Mouse (Mus musculus): ENCODE results near the gene Fam19a1.
A peak's percentile ranks its signal among the peaks of the same experiment; 100 is the strongest.

Fam19a1 gene

GRCm38 (mm10) chr6:96437814-96438213 lies 324.9 kb downstream of the Fam19a1 start:
- peak; percentile 34 for DNase-seq (ENCODE audit: low read depth, low spot score)

DNA sequence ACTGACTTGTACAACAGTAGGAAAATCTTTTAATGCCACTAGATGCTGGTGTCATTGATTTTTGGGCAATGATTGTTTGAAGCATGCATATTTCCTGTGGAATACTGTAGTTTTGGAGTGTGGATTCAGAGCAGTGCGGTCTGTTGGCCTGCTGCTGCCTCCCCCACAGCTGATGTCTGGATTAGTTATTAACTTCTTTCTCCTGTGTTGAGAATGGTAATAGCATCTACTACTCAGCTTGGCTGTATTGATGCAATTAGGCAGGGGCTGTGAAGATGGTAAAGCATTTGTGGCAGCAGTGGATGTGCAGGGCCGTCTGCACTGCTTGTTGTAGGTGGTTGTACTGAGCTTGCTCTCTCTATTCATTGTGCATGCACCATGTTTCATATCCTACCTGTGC lies 326.5 kb downstream of the Fam19a1 start:
- no peak for DNase-seq (ENCODE audit: low read depth, low spot score)

DNA sequence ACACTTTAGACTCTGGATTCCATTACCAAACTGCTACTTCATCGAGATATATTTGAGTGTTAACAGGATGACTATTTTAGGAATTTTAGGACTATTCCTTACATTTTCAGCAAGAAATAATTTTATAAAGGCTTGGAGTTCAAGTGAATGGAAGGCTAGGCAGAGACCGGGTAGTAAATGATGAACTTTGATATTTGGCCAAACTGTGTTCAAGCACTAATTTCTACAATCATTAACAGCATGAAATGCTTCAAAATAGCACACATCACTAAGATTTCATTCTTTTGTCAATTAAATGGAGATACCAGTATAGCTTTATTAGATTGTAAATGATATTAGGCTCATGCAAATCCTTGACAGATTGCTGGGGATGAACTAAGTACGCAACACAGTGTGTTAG lies 329.0 kb downstream of the Fam19a1 start:
- no peak for DNase-seq (ENCODE audit: low read depth, low spot score)

GRCm38 (mm10) chr6:96447466-96447865 lies 334.5 kb downstream of the Fam19a1 start:
- no peak for DNase-seq (ENCODE audit: low read depth, low spot score)

- DNase-seq (ENCODE audit: low read depth, low spot score): no peak
Measured at GRCm38 (mm10) chr6:96456266-96456665, 343.3 kb downstream of the Fam19a1 start.

DNA sequence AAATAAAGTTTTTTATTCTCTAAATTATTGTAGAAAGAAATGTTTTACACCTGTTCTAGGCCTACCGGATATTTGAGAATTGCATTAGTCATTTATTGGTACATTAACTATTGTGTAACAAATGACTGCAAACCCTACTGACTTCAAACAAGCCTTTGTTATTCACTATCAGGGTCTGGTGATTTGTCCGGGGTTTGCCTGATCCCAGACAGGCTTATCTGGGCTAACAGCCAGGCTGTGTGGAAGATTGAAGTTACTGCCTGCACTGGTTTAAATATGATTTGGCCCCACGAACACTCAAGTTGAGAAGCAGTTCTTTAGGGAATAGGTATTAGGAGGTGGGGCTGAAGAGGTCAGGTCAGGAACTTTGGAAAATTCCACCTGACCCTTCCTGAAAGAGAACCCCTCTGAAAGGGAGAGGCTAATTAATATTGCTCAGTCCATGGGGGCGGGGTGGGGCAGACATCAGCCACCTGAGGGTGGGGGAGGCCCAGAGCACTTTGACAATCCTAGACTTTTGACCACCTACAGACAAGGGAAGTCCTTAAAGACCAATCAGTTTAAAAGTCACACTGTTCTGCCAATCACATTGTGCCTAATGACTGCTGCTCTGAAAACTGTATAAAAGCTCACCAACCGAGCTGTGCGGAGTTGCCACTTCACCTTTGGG lies 344.8 kb downstream of the Fam19a1 start:
- no peak for DNase-seq (ENCODE audit: low read depth, low spot score)

- DNase-seq (ENCODE audit: low read depth, low spot score): no peak
Measured at GRCm38 (mm10) chr6:96459041-96459440, 346.1 kb downstream of the Fam19a1 start.

DNA sequence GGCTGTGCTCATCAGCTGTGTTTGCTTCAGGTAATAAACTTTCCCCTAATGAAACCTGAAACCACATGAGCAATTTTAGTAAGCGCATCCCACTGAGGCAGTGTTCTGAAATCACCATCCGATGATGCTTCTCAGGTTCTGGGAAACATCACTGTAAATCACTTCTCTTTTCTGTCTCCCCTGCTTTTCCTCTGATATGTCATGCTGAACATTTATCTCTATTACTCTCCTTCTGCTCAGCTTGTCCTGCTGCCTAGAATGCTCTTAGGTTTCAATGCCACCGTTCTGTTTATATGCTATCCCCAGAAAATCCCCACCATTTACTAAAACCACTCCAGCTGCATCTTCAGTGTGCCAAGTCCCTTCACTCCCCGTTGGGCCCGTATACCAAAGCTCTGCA lies 386.5 kb downstream of the Fam19a1 start:
- DNase-seq (ENCODE audit: low read depth, low spot score): peak; percentile 11

DNA sequence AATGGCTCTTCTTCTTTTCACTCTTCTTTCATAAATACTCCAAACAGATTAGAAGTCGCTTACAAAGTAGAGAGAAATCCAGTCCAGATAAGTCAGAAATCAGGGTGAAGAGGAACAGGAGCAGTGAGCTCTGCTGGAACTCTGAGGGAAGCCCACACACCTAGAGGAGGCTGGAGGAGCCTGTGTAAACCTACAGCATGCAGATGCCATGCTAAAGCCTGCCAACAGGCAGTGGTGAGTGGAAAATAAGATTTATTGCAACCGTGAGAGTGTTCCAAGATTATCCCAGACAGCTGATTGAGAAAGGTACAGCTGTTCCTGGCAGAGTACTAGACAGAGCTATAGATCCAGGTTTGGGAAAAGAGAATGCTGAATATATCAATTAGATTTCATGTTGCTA lies 428.6 kb downstream of the Fam19a1 start:
- no peak for DNase-seq (ENCODE audit: low read depth, low spot score)

GRCm38 (mm10) chr6:96544832-96545231 lies 431.9 kb downstream of the Fam19a1 start:
- peak; percentile 17 for DNase-seq (ENCODE audit: low read depth, low spot score)

DNA sequence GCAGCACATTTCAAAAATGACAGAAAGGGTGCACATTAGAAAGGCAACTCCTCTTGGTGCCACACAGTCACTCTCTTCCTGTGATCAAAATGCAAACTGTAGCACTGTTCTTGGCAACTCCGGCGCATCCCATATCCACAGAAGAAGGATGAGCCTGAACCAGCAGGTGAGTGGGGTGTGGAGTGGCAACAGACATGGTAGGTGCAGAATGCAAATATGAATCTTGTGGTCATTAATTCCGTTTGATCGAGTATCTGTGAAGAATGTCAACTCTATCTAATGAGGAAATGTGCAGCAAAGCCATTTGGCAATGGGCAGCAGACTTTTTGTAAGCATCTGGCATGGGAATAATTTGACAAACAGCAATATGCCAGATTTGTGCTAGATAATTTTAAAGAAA lies 437.5 kb downstream of the Fam19a1 start:
- DNase-seq (ENCODE audit: low read depth, low spot score): no peak

- no peak for DNase-seq (ENCODE audit: low read depth, low spot score)
Measured at GRCm38 (mm10) chr6:96578649-96579048, 465.7 kb downstream of the Fam19a1 start.

DNA sequence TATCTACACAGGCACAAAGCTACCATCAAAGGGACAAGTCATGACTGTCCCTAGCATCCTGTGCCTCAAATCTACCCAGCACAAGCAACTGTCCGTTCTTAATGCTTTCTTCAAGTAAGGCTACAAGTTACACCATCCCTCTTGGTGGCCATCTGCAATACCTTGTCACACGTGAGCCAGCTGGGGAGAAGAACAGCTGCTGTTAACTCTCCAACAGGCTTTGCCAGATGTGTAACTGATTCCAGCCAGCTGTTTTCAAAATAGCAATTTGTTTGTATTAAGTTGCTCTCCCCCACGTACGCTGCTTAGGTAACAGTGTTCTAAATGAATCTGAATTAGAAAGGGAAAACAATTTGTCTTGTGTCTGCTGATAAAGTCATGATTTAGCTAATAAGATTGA lies 467.8 kb downstream of the Fam19a1 start:
- peak; percentile 19 for DNase-seq (ENCODE audit: low read depth, low spot score)

GRCm38 (mm10) chr6:96581187-96581586 lies 468.2 kb downstream of the Fam19a1 start:
- DNase-seq (ENCODE audit: low read depth, low spot score): no peak

DNA sequence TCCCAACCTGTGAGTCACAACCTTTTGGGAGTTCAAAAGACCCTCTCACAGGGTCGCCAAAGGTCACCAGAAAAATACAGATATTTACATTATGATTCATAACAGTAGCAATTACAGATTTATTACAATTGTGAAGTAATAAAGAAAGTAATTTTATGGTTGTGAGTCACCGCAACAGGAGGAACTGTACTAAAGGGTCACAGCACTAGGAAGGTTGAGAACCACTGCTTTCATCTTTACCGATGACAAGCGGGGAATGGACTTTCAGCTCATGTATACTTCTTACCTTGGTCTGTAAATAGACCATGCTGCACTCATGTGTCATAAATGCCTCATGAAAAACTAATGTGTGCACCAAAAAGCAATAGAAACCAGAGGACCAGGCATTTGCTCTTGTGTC lies 474.5 kb downstream of the Fam19a1 start:
- DNase-seq (ENCODE audit: low read depth, low spot score): no peak

DNA sequence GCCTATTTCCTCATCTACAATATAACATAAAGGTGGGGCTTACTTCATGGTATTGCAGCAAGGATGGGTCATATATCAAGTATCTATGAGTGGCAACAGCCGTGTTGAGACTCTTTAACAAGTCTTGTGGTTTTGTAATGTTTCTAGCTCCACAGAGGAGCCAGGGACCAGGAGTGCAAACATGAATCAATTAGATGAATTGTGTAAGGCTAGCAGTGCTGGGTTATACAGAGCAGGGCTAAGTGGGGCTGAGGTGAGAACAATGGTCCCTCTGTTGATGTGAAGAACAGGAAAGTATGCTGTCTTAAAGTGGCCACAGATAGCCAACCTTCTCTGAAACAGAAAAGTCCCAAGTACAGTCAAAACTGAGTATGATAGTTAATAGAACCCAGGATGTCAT lies 480.1 kb downstream of the Fam19a1 start:
- DNase-seq (ENCODE audit: low read depth, low spot score): peak; percentile 10

DNA sequence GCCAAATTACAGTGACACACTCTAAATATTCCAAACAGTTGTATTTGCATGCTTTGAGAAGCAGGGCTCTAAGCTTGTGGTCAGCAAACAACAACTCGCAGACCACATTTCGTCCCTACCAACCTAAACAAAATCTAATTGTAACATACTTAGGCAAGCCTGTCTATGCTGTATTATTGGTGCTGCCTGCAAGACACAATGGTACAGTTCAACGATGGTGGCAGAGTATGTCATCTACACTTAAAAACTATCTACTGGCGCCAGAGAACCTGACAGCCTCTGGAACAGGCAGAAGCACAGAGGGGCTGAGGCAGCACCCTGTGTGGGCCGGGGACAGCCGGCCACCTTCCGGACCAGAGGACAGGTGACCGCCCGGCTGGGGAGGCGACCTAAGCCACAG lies 482.2 kb downstream of the Fam19a1 start:
- no peak for DNase-seq (ENCODE audit: low read depth, low spot score)

GRCm38 (mm10) chr6:96624196-96624595 lies 511.2 kb downstream of the Fam19a1 start:
- no peak for DNase-seq (ENCODE audit: low read depth, low spot score)

GRCm38 (mm10) chr6:96631518-96631917 lies 518.6 kb downstream of the Fam19a1 start:
- DNase-seq (ENCODE audit: low read depth, low spot score): no peak

GRCm38 (mm10) chr6:96632243-96632642 lies 519.3 kb downstream of the Fam19a1 start:
- no peak for DNase-seq (ENCODE audit: low read depth, low spot score)

- no peak for DNase-seq (ENCODE audit: low read depth, low spot score)
Measured at GRCm38 (mm10) chr6:96635663-96636062, 522.7 kb downstream of the Fam19a1 start.

DNA sequence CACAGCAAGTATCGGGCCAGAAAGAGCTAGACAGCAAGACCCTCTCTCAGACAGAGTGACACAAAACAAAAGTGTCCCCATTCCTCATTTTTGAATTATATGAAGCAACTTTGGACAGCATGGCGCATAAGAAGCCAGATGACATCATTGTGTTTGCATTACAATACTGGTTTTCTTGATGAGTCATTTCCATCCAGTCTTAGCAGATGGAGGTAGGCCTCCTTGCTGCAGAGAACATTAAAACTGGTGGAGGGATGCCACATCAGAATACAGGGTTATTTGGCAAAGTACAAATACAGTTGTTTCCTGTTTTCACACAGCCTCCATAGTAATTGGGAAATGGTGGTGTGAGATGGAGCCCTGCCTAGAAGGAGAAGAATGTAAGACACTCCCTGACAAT lies 535.8 kb downstream of the Fam19a1 start:
- no peak for DNase-seq (ENCODE audit: low read depth, low spot score)

DNA sequence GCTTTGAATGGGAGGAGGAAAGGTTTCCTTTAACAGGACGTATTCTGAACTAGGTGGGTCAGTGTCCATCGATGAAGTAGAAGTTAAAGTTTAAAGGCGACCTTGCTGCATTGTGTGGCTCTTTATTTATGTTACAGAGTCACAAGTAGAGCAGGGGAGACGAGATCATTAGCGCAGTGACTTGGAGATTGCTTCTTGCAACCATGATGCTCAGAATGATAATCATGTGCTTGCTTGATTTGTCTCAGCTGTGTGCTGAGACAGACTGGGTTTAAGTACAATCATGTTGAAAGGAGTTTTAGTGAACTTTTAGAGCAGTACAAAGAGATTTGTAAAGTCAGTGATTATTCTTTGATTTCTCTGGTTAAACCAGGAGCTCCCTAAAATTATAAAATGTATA lies 536.3 kb downstream of the Fam19a1 start:
- DNase-seq (ENCODE audit: low read depth, low spot score): no peak

- DNase-seq (ENCODE audit: low read depth, low spot score): no peak
Measured at GRCm38 (mm10) chr6:96666311-96666710, 553.4 kb downstream of the Fam19a1 start.
